Mouse (Mus musculus) spleen, adult 2 months (tissue): ENCODE results near the gene Sema4d.

Experiments used
- CTCF ChIP-seq: fragments of 200-500 bp; IDR thresholded peaks from 2 replicates; pipeline ENCODE4 v1.5.1; 2011; ENCODE audit warnings: mild to moderate bottlenecking, inconsistent platforms; ENCODE audit not compliant: insufficient read depth, insufficient read length, insufficient replicate concordance; ENCODE audit errors: extremely low read depth
- POLR2A ChIP-seq: fragments of 200-500 bp; IDR thresholded peaks from 2 replicates; pipeline ENCODE4 v1.6.1; 2011; ENCODE audit warnings: low read depth, low read length, inconsistent platforms

DNA sequence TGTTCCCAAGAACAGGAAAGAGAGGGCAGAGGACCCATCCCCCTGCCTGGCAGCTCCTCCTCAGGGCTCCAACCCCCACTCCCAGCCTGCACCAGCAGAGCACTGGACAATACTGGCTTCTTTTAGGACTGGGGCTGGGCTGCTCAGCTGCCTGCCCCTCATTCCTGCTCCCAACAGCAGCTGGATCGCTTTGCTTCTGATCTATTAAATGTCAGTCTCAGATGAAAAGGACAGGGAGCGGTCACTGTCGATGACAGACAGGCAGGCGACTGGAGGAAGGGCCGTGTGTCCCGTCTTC lies 40.4 kb downstream of the Sema4d start:
- no peak for TF ChIP-seq CTCF
- no peak for TF ChIP-seq POLR2A
